Mouse (Mus musculus) MN1 (cell line): ENCODE measurements around the gene Pdgfa.

Experiments used
- DNase-seq: peaks from one replicate; pipeline ENCODE4 v3.0.0-alpha.2; 2016; ENCODE audit warnings: low spot score

Gene Pdgfa

GRCm38 (mm10) chr5:138994786-138995720 lies 2.1 kb downstream of the Pdgfa start:
- DNase-seq, result peak; percentile 76

- peak; percentile 44 for DNase-seq
Measured at GRCm38 (mm10) chr5:138994108-138994785, 2.9 kb downstream of the Pdgfa start.

GRCm38 (mm10) chr5:138993371-138994107 lies 3.6 kb downstream of the Pdgfa start:
- DNase-seq, result peak; percentile 14

- DNase-seq, result no peak
Measured at GRCm38 (mm10) chr5:138992611-138993370, 4.4 kb downstream of the Pdgfa start.

GRCm38 (mm10) chr5:138991734-138992133 lies 5.4 kb downstream of the Pdgfa start:
- no peak for DNase-seq

- no peak for DNase-seq
Measured at GRCm38 (mm10) chr5:138990659-138991380, 6.3 kb downstream of the Pdgfa start.

- DNase-seq, result no peak
Measured at GRCm38 (mm10) chr5:138989567-138989966, 7.6 kb downstream of the Pdgfa start.

GRCm38 (mm10) chr5:138988764-138989163 lies 8.4 kb downstream of the Pdgfa start:
- DNase-seq, result peak; percentile 64

GRCm38 (mm10) chr5:138987994-138988393 lies 9.2 kb downstream of the Pdgfa start:
- DNase-seq, result no peak

GRCm38 (mm10) chr5:138981921-138982320 lies 15.2 kb downstream of the Pdgfa start:
- no peak for DNase-seq

- no peak for DNase-seq
Measured at GRCm38 (mm10) chr5:138980608-138981007, 16.6 kb downstream of the Pdgfa start.

GRCm38 (mm10) chr5:138979840-138980239 lies 17.3 kb downstream of the Pdgfa start:
- no peak for DNase-seq

- no peak for DNase-seq
Measured at GRCm38 (mm10) chr5:138977759-138978158, 19.4 kb downstream of the Pdgfa start.

GRCm38 (mm10) chr5:138974911-138975485 lies 22.2 kb downstream of the Pdgfa start:
- no peak for DNase-seq

GRCm38 (mm10) chr5:138973480-138973879 lies 23.7 kb downstream of the Pdgfa start:
- no peak for DNase-seq

- DNase-seq, result no peak
Measured at GRCm38 (mm10) chr5:138971405-138971804, 25.8 kb downstream of the Pdgfa start.

- DNase-seq, result no peak
Measured at GRCm38 (mm10) chr5:138970056-138970490, 27.1 kb downstream of the Pdgfa start.

GRCm38 (mm10) chr5:138966033-138966724 lies 31.0 kb downstream of the Pdgfa start:
- DNase-seq, result no peak

- no peak for DNase-seq
Measured at GRCm38 (mm10) chr5:138965590-138965989, 31.6 kb downstream of the Pdgfa start.

GRCm38 (mm10) chr5:138956427-138956833 lies 40.7 kb downstream of the Pdgfa start:
- DNase-seq, result no peak
